Mouse (Mus musculus) cerebellum, adult 18-20 months (tissue): ENCODE measurements at regions not wholly inside any gene's neighbourhood (a gene's known extent, or its start where the extent isn't known, plus 50 kb on each side); places are given as distances from the start of the nearest gene placed in this dataset.

Experiments
- DNase-seq, 2 experiments: peaks; one replicate each; pipeline ENCODE4 v3.0.0; 2021

- no peak for DNase-seq
These were observed 206.2 kb upstream of the Plpp4 start for GRCm38 (mm10) chr7:129050675-129051074.

- DNase-seq = no peak
These were observed 189.9 kb upstream of the Plpp4 start for GRCm38 (mm10) chr7:129066891-129067290.

GRCm38 (mm10) chr7:129068137-129068536 lies 188.7 kb upstream of the Plpp4 start:
- no peak for DNase-seq

- DNase-seq = no peak
These were observed 177.0 kb upstream of the Plpp4 start for GRCm38 (mm10) chr7:129079786-129080185.

- no peak for DNase-seq
These were observed 165.4 kb upstream of the Plpp4 start for GRCm38 (mm10) chr7:129091441-129091840.

- no peak for DNase-seq
These were observed 160.3 kb upstream of the Plpp4 start for GRCm38 (mm10) chr7:129096374-129097069.

GRCm38 (mm10) chr7:129102437-129102836 lies 154.4 kb upstream of the Plpp4 start:
- DNase-seq = no peak

- DNase-seq = no peak
These were observed 122.7 kb upstream of the Plpp4 start for GRCm38 (mm10) chr7:129134176-129134575.

- no peak for DNase-seq
These were observed 122.1 kb upstream of the Plpp4 start for GRCm38 (mm10) chr7:129134661-129135215.

GRCm38 (mm10) chr7:129137303-129137990 lies 119.4 kb upstream of the Plpp4 start:
- no peak for DNase-seq

- no peak for DNase-seq
These were observed 114.8 kb upstream of the Plpp4 start for GRCm38 (mm10) chr7:129141942-129142598.

- DNase-seq = no peak
These were observed 114.3 kb upstream of the Plpp4 start for GRCm38 (mm10) chr7:129142599-129142949.

GRCm38 (mm10) chr7:129155577-129155976 lies 101.3 kb upstream of the Plpp4 start:
- no peak for DNase-seq

- DNase-seq = no peak
These were observed 86.9 kb upstream of the Plpp4 start for GRCm38 (mm10) chr7:129169971-129170370.

- DNase-seq = no peak
These were observed 65.9 kb upstream of the Plpp4 start for GRCm38 (mm10) chr7:129190933-129191332.

- no peak for DNase-seq
These were observed 49.8 kb upstream of the Plpp4 start for GRCm38 (mm10) chr7:129207029-129207428.
